Mouse (Mus musculus) MEL (cell line): ENCODE results near the gene Slc9a3r1. TPM values are rescaled to one million over a fixed set of nuclear protein-coding genes. Genes with fewer than 3 reads are reported as not detected.

ENCODE experiments used
- DNase-seq: peaks from one replicate; pipeline ENCODE4 v3.0.0; 2011; ENCODE audit warnings: low read depth, low spot score
- H3K27ac ChIP-seq: 2 replicates; pipeline ENCODE4 v1.5.1; 2012; ENCODE audit warnings: low read depth, mild to moderate bottlenecking, control low read depth, low read length, moderate library complexity; ENCODE audit not compliant: control insufficient read depth
- H3K27me3 ChIP-seq, 2 experiments: fragments of 150-350 bp in 1 of 2; sonication (generic) in 1 of 2; 2 replicates each; pipeline ENCODE4 v1.6.1; 2012; ENCODE audit warnings: low read length in 2 of 2, mild to moderate bottlenecking in 2 of 2, improper control_type of control experiment in 1 of 2, moderate library complexity in 1 of 2; ENCODE audit not compliant: insufficient read depth in 2 of 2, control insufficient read depth in 1 of 2
- H3K36me3 ChIP-seq, 2 experiments: 2 replicates each; pipeline ENCODE4 v1.6.1; 2012 to 2014; ENCODE audit warnings: low read length in 2 of 2, improper control_type of control experiment in 1 of 2, inconsistent platforms in 1 of 2, mild to moderate bottlenecking in 1 of 2; ENCODE audit not compliant: insufficient read depth in 2 of 2, control insufficient read depth in 1 of 2
- H3K4me1 ChIP-seq, 2 experiments: fragments of 150-350 bp in 1 of 2; sonication (generic) in 1 of 2; 2 replicates each; pipeline ENCODE4 v1.6.1; 2012; ENCODE audit warnings: low read length in 2 of 2, improper control_type of control experiment in 1 of 2, mild to moderate bottlenecking in 1 of 2; ENCODE audit not compliant: insufficient read depth in 2 of 2, control insufficient read depth in 1 of 2
- H3K4me3 ChIP-seq, 2 experiments: fragments of 150-350 bp in 1 of 2; sonication (generic) in 1 of 2; 2 replicates each; pipeline ENCODE4 v1.5.1; 2012; ENCODE audit warnings: low read depth in 2 of 2, low read length in 2 of 2, mild to moderate bottlenecking in 2 of 2, moderate library complexity in 2 of 2, control low read depth in 1 of 2, improper control_type of control experiment in 1 of 2; ENCODE audit not compliant: control insufficient read depth in 1 of 2, insufficient read depth in 1 of 2
- H3K79me2 ChIP-seq: 2 replicates; pipeline ENCODE4 v1.6.1; 2012; ENCODE audit warnings: mild to moderate bottlenecking, low read length, moderate library complexity; ENCODE audit not compliant: control insufficient read depth, poor library complexity, insufficient read depth
- H3K9ac ChIP-seq: 2 replicates; pipeline ENCODE4 v1.6.1; 2012; ENCODE audit warnings: low read depth, mild to moderate bottlenecking, control low read depth, low read length, moderate library complexity; ENCODE audit not compliant: control insufficient read depth, poor library complexity, severe bottlenecking
- H3K9me3 ChIP-seq: fragments of 150-350 bp; sonication (generic); replicated peaks from 2 replicates; pipeline ENCODE4 v1.6.1; 2012; ENCODE audit warnings: mild to moderate bottlenecking, low read length, improper control_type of control experiment, moderate library complexity; ENCODE audit not compliant: insufficient read depth
- BHLHE40 ChIP-seq: IDR thresholded peaks from 2 replicates; pipeline ENCODE4 v1.6.1; 2012; ENCODE audit warnings: low read depth, mild to moderate bottlenecking, inconsistent platforms, low read length, improper control_type of control experiment, borderline replicate concordance
- CHD1 ChIP-seq: IDR thresholded peaks from 2 replicates; pipeline ENCODE4 v1.6.1; 2012; ENCODE audit warnings: low read depth, mild to moderate bottlenecking, inconsistent platforms, low read length, improper control_type of control experiment
- E2F4 ChIP-seq: IDR thresholded peaks from 2 replicates; pipeline ENCODE4 v1.6.1; 2011; ENCODE audit warnings: low read depth, low read length, improper control_type of control experiment, borderline replicate concordance
- ELF1 ChIP-seq: IDR thresholded peaks from 2 replicates; pipeline ENCODE4 v1.6.1; 2014; ENCODE audit warnings: low read depth, mild to moderate bottlenecking, inconsistent platforms, low read length, improper control_type of control experiment, moderate library complexity
- EP300 ChIP-seq, 2 experiments: IDR thresholded peaks; 2 replicates each; pipeline ENCODE4 v1.6.1; 2011; ENCODE audit warnings: improper control_type of control experiment in 2 of 2, low read length in 2 of 2, low read depth in 1 of 2, mild to moderate bottlenecking in 1 of 2
- ETS1 ChIP-seq: IDR thresholded peaks from 2 replicates; pipeline ENCODE4 v1.6.1; 2012; ENCODE audit warnings: low read depth, mild to moderate bottlenecking, inconsistent platforms, low read length, improper control_type of control experiment, moderate library complexity
- GABPA ChIP-seq: IDR thresholded peaks from 2 replicates; pipeline ENCODE4 v1.6.1; 2012; ENCODE audit warnings: low read depth, mild to moderate bottlenecking, inconsistent platforms, low read length, improper control_type of control experiment, moderate library complexity
- GATA1 ChIP-seq: IDR thresholded peaks from 2 replicates; pipeline ENCODE4 v1.6.1; 2011; ENCODE audit warnings: low read depth, low read length, improper control_type of control experiment
- HCFC1 ChIP-seq: IDR thresholded peaks from 2 replicates; pipeline ENCODE4 v1.6.1; 2012; ENCODE audit warnings: low read depth, mild to moderate bottlenecking, inconsistent platforms, low read length, improper control_type of control experiment, moderate library complexity
- MAFK ChIP-seq: IDR thresholded peaks from 2 replicates; pipeline ENCODE4 v1.6.1; 2011; ENCODE audit warnings: low read depth, mild to moderate bottlenecking, low read length, improper control_type of control experiment, borderline replicate concordance
- MAX ChIP-seq: IDR thresholded peaks from 2 replicates; pipeline ENCODE4 v1.6.1; 2011; ENCODE audit warnings: low read length, improper control_type of control experiment
- MAZ ChIP-seq: IDR thresholded peaks from 2 replicates; pipeline ENCODE4 v1.6.1; 2012; ENCODE audit warnings: low read depth, mild to moderate bottlenecking, inconsistent platforms, low read length, improper control_type of control experiment
- MXI1 ChIP-seq: IDR thresholded peaks from 2 replicates; pipeline ENCODE4 v1.6.1; 2011; ENCODE audit warnings: mild to moderate bottlenecking, low read depth, low read length, improper control_type of control experiment
- MYB ChIP-seq: IDR thresholded peaks from 2 replicates; pipeline ENCODE4 v1.6.1; 2011; ENCODE audit warnings: mild to moderate bottlenecking, low read depth, low read length, improper control_type of control experiment
- MYC ChIP-seq: IDR thresholded peaks from 2 replicates; pipeline ENCODE4 v1.6.1; 2011; ENCODE audit warnings: low read depth, mild to moderate bottlenecking, low read length, improper control_type of control experiment, moderate library complexity
- POLR2A ChIP-seq, 2 experiments: IDR thresholded peaks; 2 replicates each; pipeline ENCODE4 v1.6.1; 2011 to 2012; ENCODE audit warnings: low read length in 2 of 2, mild to moderate bottlenecking in 2 of 2, control low read depth in 1 of 2, improper control_type of control experiment in 1 of 2, low read depth in 1 of 2, moderate library complexity in 1 of 2; ENCODE audit not compliant: control insufficient read depth in 1 of 2, insufficient read depth in 1 of 2, poor library complexity in 1 of 2
- RAD21 ChIP-seq: IDR thresholded peaks from 2 replicates; pipeline ENCODE4 v1.6.1; 2011; ENCODE audit warnings: mild to moderate bottlenecking, low read depth, low read length, improper control_type of control experiment
- SIN3A ChIP-seq: IDR thresholded peaks from 2 replicates; pipeline ENCODE4 v1.6.1; 2012; ENCODE audit warnings: low read length, improper control_type of control experiment, inconsistent platforms
- USF1 ChIP-seq: IDR thresholded peaks from 2 replicates; pipeline ENCODE4 v1.6.1; 2014; ENCODE audit warnings: low read depth, mild to moderate bottlenecking, inconsistent platforms, low read length, improper control_type of control experiment, moderate library complexity
- ZMIZ1 ChIP-seq: IDR thresholded peaks from 2 replicates; pipeline ENCODE4 v1.6.1; 2012; ENCODE audit warnings: low read depth, mild to moderate bottlenecking, inconsistent platforms, low read length, improper control_type of control experiment, moderate library complexity
- ZNF384 ChIP-seq: IDR thresholded peaks from 2 replicates; pipeline ENCODE4 v1.6.1; 2012; ENCODE audit warnings: low read depth, mild to moderate bottlenecking, inconsistent platforms, low read length, improper control_type of control experiment
- polyA plus RNA-seq, 2 experiments: library from polyadenylated mRNA; stranded (reverse) in 1 of 2; unstranded in 1 of 2; fragments of >175 nt in 1 of 2; fragments of >200 nt in 1 of 2; gene quantifications; 2 replicates each; pipeline versions ENCODE4 v1.2.1 to v1.2.4; 2012; ENCODE audit warnings: low replicate concordance in 2 of 2, low read depth in 1 of 2; ENCODE audit not compliant: insufficient read length in 2 of 2, insufficient read depth in 1 of 2, missing spikeins in 1 of 2
- total RNA-seq: library from RNA; depleted of rRNA; stranded (reverse); fragments of 300-350 nt; gene quantifications from 2 replicates; pipeline ENCODE4 v1.2.3, GENCODE M21; 2012

Slc9a3r1 gene
- total and polyA plus RNA-seq, 3 experiments: 112 to 127 TPM; not detected in 1

GRCm38 (mm10) chr11:115119409-115119808, 43.7 kb upstream of the Slc9a3r1 start:
- Histone ChIP-seq H3K79me2 (no peaks in the 10 kb centered on the region), H3K27me3 (peaks cover 0 to 3% of the 10 kb centered on the region in 2 experiments), H3K27ac (no peak overlapping the region), H3K36me3 (no peaks in the 10 kb centered on the region), H3K4me3 (no peak overlapping the region), H3K4me1 (no peaks in the 10 kb centered on the region), H3K9ac (no peak overlapping the region), H3K9me3 (no peaks in the 10 kb centered on the region)
- TF ChIP-seq MAFK (no peak), POLR2A (IDR thresholded peaks at IDR 0.05; ENCODE audit: control insufficient read depth in 1 of 2, insufficient read depth in 1 of 2, low read depth in 1 of 2, low read length in 2 of 2, poor library complexity in 1 of 2) (no peak), ZMIZ1 (no peak), MYB (no peak), GABPA (no peak), EP300 (IDR thresholded peaks at IDR 0.05; ENCODE audit: low read depth in 1 of 2, low read length in 2 of 2) (no peak)
- no peak for DNase-seq

- H3K36me3 ChIP-seq: peaks cover 0 to 19% of the 10 kb centered on the region in 2 experiments; a peak in 2 of 4 replicates
- no peaks in the 10 kb centered on the region for H3K9me3 ChIP-seq
- H3K4me1 ChIP-seq: peaks cover 2 to 27% of the 10 kb centered on the region in 2 experiments
- TF ChIP-seq ZNF384 (no peak), MAZ (0 out of 2 replicates have a peak, but pooled peaks have one; percentile 40), E2F4 (no peak), HCFC1 (no peak), RAD21 (no peak), ELF1 (no peak), BHLHE40 (peak; percentile 56; the same call in 1 of the 2 replicates), MYC (peak; percentile 51; the same call in 1 of the 2 replicates), CHD1 (no peak), MAX (peak; percentile 91), SIN3A (0 out of 2 replicates have a peak, but pooled peaks have one; percentile 27), GATA1 (peak; percentile 14; the same call in 1 of the 2 replicates), MYB (no peak), USF1 (peak; percentile 53), ETS1 (peak; percentile 27; the same call in 1 of the 2 replicates), MXI1 (peak; percentile 65; the same call in 1 of the 2 replicates), EP300 (IDR thresholded peaks at IDR 0.05; ENCODE audit: low read depth in 1 of 2, low read length in 2 of 2) (peak; percentile 26 to 43; a peak in 3 of 4 replicates)
- no peak overlapping the region for H3K4me3 ChIP-seq
- peak; percentile 67 for DNase-seq
- H3K27me3 ChIP-seq: no peaks in the 10 kb centered on the region; a peak in 1 of 4 replicates
- peak overlapping the region; percentile 20; the same call in 1 of the 2 replicates for H3K27ac ChIP-seq
- no peaks in the 10 kb centered on the region for H3K79me2 ChIP-seq
- no peak overlapping the region for H3K9ac ChIP-seq
Measured at GRCm38 (mm10) chr11:115128483-115128882, 34.7 kb upstream of the Slc9a3r1 start.
